26 mouse cellular contexts compared by ENCODE assay signal in genomic region chr16:54263853-54264252, GRCm38 (mm10).
"Had no signal": no experiment of that assay in that cellular context is flagged by ENCODE, and none has a peak within 500 bp of the region (broad histone marks: within the 10 kb centered on the region; RNA-seq: fewer than 3 reads in every experiment).

No protein-coding gene starts in this region.

- DNase-seq: gastrocnemius, adult 2 months; gastrocnemius, postnatal 10 days; gastrocnemius, postnatal 25 days; heart, adult 18-20 months; heart, postnatal 10 days; heart, postnatal 36 days; kidney, adult 11 months; kidney, adult 2 months; kidney, adult 9 months; kidney, postnatal 14 days; kidney, postnatal 36 days; layer of hippocampus, adult 9-11 months; liver had no signal

- H3K9me3 ChIP-seq: heart, embryonic 10.5 days; heart, embryonic 12.5 days; hindbrain, embryonic 13.5 days; hindbrain, embryonic 15.5 days; kidney, embryonic 15.5 days; limb, embryonic 10.5 days; limb, embryonic 12.5 days; liver, embryonic 12.5 days had no signal

- H3K4me1 ChIP-seq: heart, embryonic 10.5 days; heart, embryonic 12.5 days; hindbrain, embryonic 13.5 days; hindbrain, embryonic 15.5 days; kidney, embryonic 15.5 days; limb, embryonic 10.5 days; limb, embryonic 12.5 days; liver, embryonic 12.5 days had no signal

- H3K9ac ChIP-seq: heart, embryonic 12.5 days; hindbrain, embryonic 13.5 days; hindbrain, embryonic 15.5 days; kidney, embryonic 15.5 days; limb, embryonic 12.5 days; liver, embryonic 12.5 days; liver, embryonic 14.5 days had no signal

- ATAC-seq: hindbrain, postnatal 0 days; intestine, embryonic 16.5 days; liver, embryonic 12.5 days had no signal

- H3K4me2 ChIP-seq: heart, embryonic 12.5 days; hindbrain, embryonic 13.5 days; hindbrain, embryonic 15.5 days; kidney, embryonic 15.5 days; limb, embryonic 12.5 days; liver, embryonic 12.5 days had no signal

- H3K4me3 ChIP-seq: gastrocnemius, adult 2 months; heart, embryonic 10.5 days; heart, embryonic 12.5 days; hindbrain, embryonic 13.5 days; hindbrain, embryonic 15.5 days; kidney, embryonic 15.5 days; left cerebral cortex, adult 2 months; limb, embryonic 10.5 days; limb, embryonic 12.5 days; liver, embryonic 12.5 days had no signal

- H3K27me3 ChIP-seq: heart, embryonic 12.5 days; hindbrain, embryonic 13.5 days; hindbrain, embryonic 15.5 days; kidney, embryonic 15.5 days; limb, embryonic 12.5 days; liver, embryonic 12.5 days had no signal

- H3K36me3 ChIP-seq: heart, embryonic 10.5 days; heart, embryonic 12.5 days; hindbrain, embryonic 13.5 days; hindbrain, embryonic 15.5 days; kidney, embryonic 15.5 days; limb, embryonic 10.5 days; limb, embryonic 12.5 days; liver, embryonic 12.5 days had no signal

- H3K27ac ChIP-seq: gastrocnemius, adult 2 months; heart, embryonic 10.5 days; hindbrain, embryonic 13.5 days; hindbrain, embryonic 15.5 days; hindbrain, postnatal 0 days; kidney, embryonic 15.5 days; kidney, postnatal 0 days; left cerebral cortex, adult 2 months; limb, embryonic 10.5 days; limb, embryonic 12.5 days; liver, embryonic 12.5 days; liver, embryonic 14.5 days had no signal
